Mouse (Mus musculus) brain, embryonic 18.5 days (tissue): ENCODE data around the gene Trim39.
"Not testable (repeated sequence)": the region's sequence is repeated elsewhere in the genome, so short reads cannot be mapped to it uniquely, and the experiment has no call there.

Experiments
- DNase-seq: peaks from one replicate; pipeline ENCODE4 v3.0.0-alpha.2; 2012; ENCODE audit warnings: low read depth, low spot score

Gene Trim39

GRCm38 (mm10) chr17:36271586-36272256 is at the start of gene Trim39:
Gene Trim39 (minus strand): TSS chr17:36272247.
- DNase-seq, result peak; percentile 61

DNA sequence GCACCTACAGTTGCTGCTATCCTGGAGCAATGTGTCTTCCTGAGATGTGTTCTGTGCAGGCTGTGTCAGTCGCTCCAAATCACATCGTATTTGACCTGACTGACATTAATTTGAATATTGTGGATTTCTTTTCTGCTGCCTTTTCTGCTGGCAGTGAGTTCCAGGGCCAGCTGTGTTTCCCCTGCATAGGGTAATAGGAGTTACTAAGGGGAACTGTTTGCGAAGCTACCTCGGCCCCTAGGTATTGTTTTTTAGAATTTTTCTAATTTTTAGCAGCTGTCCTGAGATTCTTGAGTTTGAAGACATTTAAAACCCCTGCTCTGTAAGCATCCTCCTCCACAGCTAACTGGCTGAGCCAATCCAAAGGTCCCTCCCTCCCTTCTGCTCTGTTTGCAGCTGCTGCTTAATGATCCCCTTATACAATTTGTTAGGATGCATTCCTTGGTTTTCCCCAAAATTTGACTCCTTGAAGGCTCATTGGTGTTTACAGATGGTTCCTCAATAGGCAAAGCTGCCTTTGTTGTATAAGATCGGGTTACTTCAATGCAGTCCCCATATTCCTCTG is 43.7 kb upstream of the Trim39 start:
- no peak for DNase-seq

DNA sequence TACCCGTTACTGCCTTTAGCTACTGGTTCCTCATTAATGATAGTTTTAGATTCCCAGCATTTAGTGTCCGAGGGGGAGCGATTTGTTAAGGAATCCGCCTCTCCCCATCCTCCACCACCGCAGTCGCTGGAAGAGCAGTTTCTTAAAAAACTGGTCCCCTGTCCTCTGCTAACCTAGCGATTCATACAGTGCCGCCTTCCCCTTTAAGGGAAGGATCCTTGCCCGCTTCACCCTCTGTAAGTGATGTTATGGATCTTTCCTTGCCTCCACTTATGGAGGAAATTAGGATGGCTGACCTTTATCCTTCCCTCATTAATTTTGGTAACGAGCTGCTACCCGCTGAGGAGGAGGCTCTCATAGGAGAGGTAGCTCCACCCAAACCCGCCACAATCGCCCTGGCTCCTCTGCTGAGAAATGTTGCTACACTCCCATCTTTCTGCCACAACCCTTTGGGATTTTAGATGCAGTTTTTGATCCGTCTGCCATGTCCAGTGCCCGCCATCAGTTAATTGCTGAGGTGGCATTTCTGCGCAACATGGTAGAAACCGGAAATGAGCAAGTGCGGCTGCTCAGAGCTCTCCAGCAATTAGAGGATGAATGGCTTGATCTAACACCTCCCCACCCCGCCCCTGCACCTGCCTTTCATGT is 43.1 kb upstream of the Trim39 start:
- no peak for DNase-seq

DNA sequence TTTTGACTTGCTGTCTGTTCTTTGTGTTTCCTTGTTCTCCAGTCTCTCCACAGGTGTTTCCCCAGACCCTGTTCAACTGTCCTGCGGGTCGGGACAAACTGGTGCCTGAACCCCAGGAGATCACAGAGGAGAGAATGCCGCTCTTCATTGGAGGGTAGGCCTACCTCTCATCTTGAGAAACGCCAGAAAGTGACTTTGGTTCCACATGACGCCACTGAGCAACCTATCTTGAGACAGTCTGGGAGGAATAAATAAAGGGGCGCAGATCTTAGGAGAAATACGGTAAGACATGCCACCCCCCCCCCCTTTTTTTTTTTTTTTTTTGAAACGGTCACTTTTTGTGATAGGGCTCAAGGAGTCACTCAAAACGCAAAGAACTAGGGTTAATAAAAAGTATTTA is 42.5 kb upstream of the Trim39 start:
- DNase-seq, result no peak

DNA sequence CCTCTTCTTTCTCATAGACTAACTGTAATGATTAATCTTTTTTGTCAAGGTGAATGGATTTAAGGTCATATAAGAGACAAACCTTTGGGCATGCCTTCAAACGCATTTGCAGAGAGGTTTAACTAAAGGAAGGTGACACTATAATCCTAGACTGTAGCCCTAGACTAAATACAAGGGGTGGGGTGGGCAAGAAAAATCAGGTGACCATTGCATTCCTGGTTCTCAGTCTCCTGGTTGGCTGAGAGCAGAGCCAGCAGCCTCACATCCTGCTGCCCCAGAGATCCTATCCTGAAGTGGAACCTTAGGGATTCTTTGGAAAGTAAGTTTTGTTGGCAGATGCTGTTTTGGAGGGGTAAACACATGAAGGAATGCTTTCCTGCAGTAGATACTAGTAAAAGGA is 37.2 kb upstream of the Trim39 start:
- DNase-seq, result no peak

GRCm38 (mm10) chr17:36308855-36309254 is 36.8 kb upstream of the Trim39 start:
- not testable (repeated sequence) for DNase-seq

GRCm38 (mm10) chr17:36286390-36286789 is 14.3 kb upstream of the Trim39 start, which contains the start of gene H2-M10.2:
Gene H2-M10.2 (minus strand): TSS chr17:36286490.
- DNase-seq, result no peak

DNA sequence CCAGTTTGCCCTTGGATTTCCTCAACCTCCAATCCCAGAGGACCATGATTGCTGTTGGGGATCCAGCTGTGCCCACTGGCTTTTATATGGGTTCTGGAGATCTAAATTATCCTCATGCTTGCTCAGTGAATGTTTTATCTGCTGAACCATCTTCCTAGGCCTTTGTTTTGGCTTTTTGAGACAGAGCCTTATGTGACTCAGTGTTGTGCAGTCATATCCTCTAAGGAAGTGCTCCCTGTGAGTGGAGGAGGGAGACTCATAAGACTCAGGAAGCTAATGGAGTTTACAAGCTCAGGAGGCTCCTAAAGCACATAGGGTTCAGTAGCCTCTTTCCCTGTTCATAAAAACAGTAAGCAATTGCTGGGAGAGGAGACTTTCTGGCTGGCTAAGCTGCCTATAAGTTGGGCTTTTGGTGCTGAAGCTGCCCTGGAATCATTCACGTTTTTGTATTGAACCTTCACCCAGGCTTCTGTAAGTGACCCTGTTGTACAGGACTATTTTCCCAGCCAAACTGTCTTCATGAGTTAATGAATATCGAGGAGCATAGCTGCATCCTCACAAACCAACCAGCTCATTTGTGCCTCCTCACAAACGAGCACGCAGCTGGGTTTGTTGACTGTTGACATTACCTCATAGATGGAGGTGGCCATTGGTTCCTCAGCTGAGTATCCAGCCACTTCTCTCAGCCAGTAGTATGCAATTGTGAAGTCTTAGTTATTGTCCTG is 9.6 kb upstream of the Trim39 start:
- DNase-seq, result no peak

GRCm38 (mm10) chr17:36274776-36275175 is 2.7 kb upstream of the Trim39 start:
- no peak for DNase-seq

DNA sequence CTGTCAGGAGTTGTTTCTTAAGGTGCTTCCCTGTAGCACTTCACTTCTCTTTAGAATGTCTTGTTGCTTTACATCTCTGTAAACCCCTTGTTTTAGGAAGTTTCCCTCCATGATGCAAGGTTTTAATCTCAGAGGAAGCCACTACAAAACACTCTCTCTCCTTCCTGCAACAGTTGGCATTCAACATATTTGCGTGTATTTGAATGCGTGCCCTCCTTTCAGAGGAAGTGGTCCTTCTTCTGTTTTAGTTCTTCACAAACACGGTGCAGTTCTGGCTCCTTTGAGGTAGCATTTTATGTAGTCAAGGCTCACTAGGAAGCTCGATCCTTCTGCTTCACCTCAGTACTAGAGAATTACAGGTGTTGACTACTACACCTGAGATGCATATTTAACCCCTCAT is 1.7 kb upstream of the Trim39 start:
- no peak for DNase-seq

GRCm38 (mm10) chr17:36272643-36273366 is 758 bp upstream of the Trim39 start:
- DNase-seq, result no peak

- DNase-seq, result peak; percentile 77
Measured at GRCm38 (mm10) chr17:36270956-36271585, 976 bp downstream of the Trim39 start.

DNA sequence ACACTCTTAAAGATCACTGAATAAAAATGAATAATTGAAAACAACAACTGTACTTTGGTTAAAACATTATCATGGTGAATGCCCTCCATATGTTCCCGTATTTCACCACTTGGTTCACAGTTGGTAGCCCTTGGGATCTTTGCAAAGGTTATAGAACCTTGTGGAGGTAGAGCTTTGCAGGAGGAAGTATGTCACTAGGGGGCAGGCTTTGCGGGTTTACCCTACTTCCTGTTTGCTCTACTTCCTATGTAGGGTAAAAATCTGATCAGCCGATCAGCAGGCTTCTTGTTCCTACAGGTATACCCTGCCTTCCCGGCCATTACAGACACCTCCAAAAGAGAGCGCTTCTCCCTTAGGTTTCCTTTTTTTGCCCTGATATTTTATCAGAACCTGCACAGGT is 6.2 kb downstream of the Trim39 start:
- DNase-seq, result no peak

- DNase-seq, result no peak
Measured at GRCm38 (mm10) chr17:36264273-36264925, 7.6 kb downstream of the Trim39 start.

GRCm38 (mm10) chr17:36261511-36262166 is 10.4 kb downstream of the Trim39 start:
- no peak for DNase-seq

DNA sequence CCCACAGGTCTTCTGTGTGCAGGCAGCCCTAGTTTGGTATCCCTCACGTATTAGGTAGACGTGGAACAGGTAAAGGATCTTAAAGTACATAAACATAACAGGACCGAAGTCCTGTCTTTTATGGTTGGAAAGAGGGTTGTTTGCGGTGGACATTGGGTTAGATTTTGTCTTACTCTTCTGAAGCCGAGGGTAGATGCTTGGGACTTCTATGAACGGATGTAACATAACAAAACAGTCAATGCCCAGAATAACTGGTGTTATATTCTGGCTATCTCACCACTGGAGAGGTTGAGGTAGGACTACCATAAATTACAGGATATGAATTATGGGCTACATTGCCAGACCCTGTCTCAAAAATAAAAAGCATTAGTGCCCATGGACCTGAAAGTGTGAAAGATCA is 14.1 kb downstream of the Trim39 start, which contains the start of gene Rpp21:
Gene Rpp21 (minus strand): TSS at position 101 of the 400 bp plus-strand sequence.
- DNase-seq, result no peak

GRCm38 (mm10) chr17:36257241-36257947 is 14.7 kb downstream of the Trim39 start:
- DNase-seq, result peak; percentile 64

GRCm38 (mm10) chr17:36253087-36253600 is 18.9 kb downstream of the Trim39 start:
- no peak for DNase-seq

DNA sequence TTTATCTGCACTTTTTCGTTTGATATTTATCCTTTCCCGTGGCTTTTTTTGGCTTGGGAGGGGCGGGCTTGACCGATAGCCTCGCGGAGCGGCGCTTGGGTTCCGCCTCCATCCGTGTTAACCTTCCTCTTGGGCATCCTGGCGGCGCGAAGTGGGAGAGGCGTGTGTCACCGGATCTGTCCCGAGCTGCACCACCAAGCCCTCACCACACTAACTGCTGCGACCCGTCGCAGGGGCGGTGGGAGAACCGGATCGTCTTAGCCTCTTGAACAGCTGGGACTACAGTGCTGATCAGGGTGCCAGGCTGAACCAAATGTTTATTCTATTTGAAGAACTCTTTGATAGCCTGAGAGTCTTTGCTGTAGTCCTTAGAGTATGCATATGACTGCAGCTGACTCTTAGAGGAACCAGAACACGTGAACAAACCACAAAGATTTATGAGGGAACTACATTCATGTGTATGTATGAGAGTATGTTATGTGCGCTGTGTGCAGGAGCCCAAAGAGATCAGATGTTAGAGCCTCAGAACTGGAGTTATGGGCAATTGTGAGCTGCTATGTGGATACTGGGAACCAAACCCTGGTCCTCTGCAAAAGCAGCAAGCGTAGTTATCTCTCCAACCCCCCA is 19.7 kb downstream of the Trim39 start:
- no peak for DNase-seq
